Mouse (Mus musculus) liver, embryonic 16.5 days (tissue): ENCODE results near the gene Adal. TPM values are rescaled to one million over a fixed set of nuclear protein-coding genes. Genes with fewer than 3 reads are reported as not detected.

Source experiments
- ATAC-seq: fragments of 200-750 bp; cut with Nextera tagmentation; 2 replicates; pipeline ENCODE4 v1.8.0; 2017; ENCODE audit warnings: low read depth, mild to moderate bottlenecking, moderate number of reproducible peaks, moderate library complexity
- H3K27ac ChIP-seq: fragments of 300-500 bp; sonication (generic); 2 replicates; pipeline ENCODE4 v1.5.1; 2014; ENCODE audit warnings: mild to moderate bottlenecking, low read length
- H3K27me3 ChIP-seq: fragments of 300-500 bp; sonication (generic); 2 replicates; pipeline ENCODE4 v1.6.1; 2014; ENCODE audit warnings: low read depth, low read length, mixed read lengths; ENCODE audit not compliant: control insufficient read depth, insufficient read depth
- H3K36me3 ChIP-seq: fragments of 300-500 bp; sonication (generic); 2 replicates; pipeline ENCODE4 v1.6.1; 2014; ENCODE audit warnings: mild to moderate bottlenecking; ENCODE audit not compliant: control insufficient read depth, insufficient read depth
- H3K4me1 ChIP-seq: fragments of 300-500 bp; sonication (generic); 2 replicates; pipeline ENCODE4 v1.6.1; 2014; ENCODE audit warnings: low read depth, low read length, mixed read lengths; ENCODE audit not compliant: control insufficient read depth
- H3K4me2 ChIP-seq: fragments of 300-500 bp; sonication (generic); 2 replicates; pipeline ENCODE4 v1.6.1; 2014; ENCODE audit warnings: low read depth, low read length, mixed read lengths
- H3K4me3 ChIP-seq: fragments of 300-500 bp; sonication (generic); 2 replicates; pipeline ENCODE4 v1.5.1; 2014; ENCODE audit warnings: low read depth, mild to moderate bottlenecking, low read length
- H3K9ac ChIP-seq: fragments of 300-500 bp; sonication (generic); 2 replicates; pipeline ENCODE4 v1.6.1; 2014; ENCODE audit warnings: low read depth, low read length
- H3K9me3 ChIP-seq: fragments of 300-500 bp; sonication (generic); replicated peaks from 2 replicates; pipeline ENCODE4 v1.6.1; 2016; ENCODE audit warnings: low read length; ENCODE audit not compliant: control insufficient read depth
- WGBS: fragments of 180-500 bp; shearing (Covaris S2); extraction: QIAGEN DNeasy Blood & Tissue Kit; methylation state at CpG from one replicate; pipeline ENCODE4 v1.1.7; 2014; ENCODE audit not compliant: insufficient replicate concordance; 5-methylcytosine and 5-hydroxymethylcytosine counted together
- polyA plus RNA-seq: library from polyadenylated mRNA; unstranded; fragments of >200 nt; fragmentation: Nextera tagmentation; extraction: Ambion mirVana; gene quantifications from 2 replicates; pipeline ENCODE4 v1.2.1, GENCODE M21; 2015

Adal gene
- polyA plus RNA-seq, 1 experiment from 2014 or later: 10.2 TPM

- no peak overlapping the region for H3K4me2 ChIP-seq
- ATAC-seq: no peak
Measured at GRCm38 (mm10) chr2:121204276-121204675, 64.0 kb downstream of the Adal start.

More at GRCm38 (mm10) chr2:121204276-121204675, 64.0 kb downstream of the Adal start:
- WGBS: 85% methylated on average over 17 of the region's 17 CpGs
- H3K4me1 ChIP-seq: no peaks in the 10 kb centered on the region; the same call in 1 of the 2 replicates
- no peaks in the 10 kb centered on the region for H3K27me3 ChIP-seq
- no peak overlapping the region for H3K9ac ChIP-seq
- H3K9me3 ChIP-seq: no peaks in the 10 kb centered on the region
- H3K4me3 ChIP-seq: no peak overlapping the region
- peaks cover 27% of the 10 kb centered on the region for H3K36me3 ChIP-seq
- no peak overlapping the region for H3K27ac ChIP-seq

Other genes with a start within 250 kb of the Adal start
- gene Ubr1, start 169.7 kb upstream of the Adal start, polyA plus RNA-seq: 10.8 and 11.1 TPM in 2 replicates
- 2.2 and 2.4 TPM in 2 replicates for gene Tmem62, start 163.4 kb upstream of the Adal start, polyA plus RNA-seq
- 54.4 and 55.3 TPM in 2 replicates for gene Ccndbp1, start 132.0 kb upstream of the Adal start, polyA plus RNA-seq
- 149 and 173 TPM in 2 replicates for gene Epb42, start 103.4 kb upstream of the Adal start, polyA plus RNA-seq
- not detected in 2 replicates for gene Tgm5, start 54.6 kb upstream of the Adal start, polyA plus RNA-seq
- not detected in 2 replicates for gene Tgm7, start 30.6 kb upstream of the Adal start, polyA plus RNA-seq
- gene Lcmt2, start 225 bp downstream of the Adal start, polyA plus RNA-seq: 9.4 and 10.5 TPM in 2 replicates
- 19.0 and 20.5 TPM in 2 replicates for gene Tubgcp4, start 30.2 kb downstream of the Adal start, polyA plus RNA-seq
- gene Zscan29, start 30.7 kb downstream of the Adal start, polyA plus RNA-seq: 3.9 and 4.4 TPM in 2 replicates
- 18.9 and 22.5 TPM in 2 replicates for gene Trp53bp1, start 131.0 kb downstream of the Adal start, polyA plus RNA-seq
- 0.19 and 0.21 TPM in 2 replicates for gene Map1a, start 149.2 kb downstream of the Adal start, polyA plus RNA-seq
- 5.6 and 5.8 TPM in 2 replicates for gene Ppip5k1, start 215.0 kb downstream of the Adal start, polyA plus RNA-seq
- 4.8 TPM in 1 of 2 replicates, not detected in the other for gene Ckmt1, start 217.3 kb downstream of the Adal start, polyA plus RNA-seq
- gene Strc, start 246.7 kb downstream of the Adal start, polyA plus RNA-seq: not detected in 2 replicates